Mouse (Mus musculus) gastrocnemius, adult 8-10 months (tissue): ENCODE data around the gene Knstrn. TPM values are rescaled to one million over a fixed set of nuclear protein-coding genes. Genes with fewer than 3 reads are reported as not detected.

Experiments used
- DNase-seq, 2 experiments: peaks; one replicate each; pipeline ENCODE4 v3.0.0; 2022; ENCODE audit warnings: low spot score in 2 of 2
- total RNA-seq, 4 experiments: library from RNA; stranded (reverse); gene quantifications; 2 replicates each; pipeline ENCODE4 v1.2.4; 2022

Gene Knstrn
- total RNA-seq, 4 experiments from 2014 or later, result 0.10 to 0.54 (median 0.44) TPM

DNA sequence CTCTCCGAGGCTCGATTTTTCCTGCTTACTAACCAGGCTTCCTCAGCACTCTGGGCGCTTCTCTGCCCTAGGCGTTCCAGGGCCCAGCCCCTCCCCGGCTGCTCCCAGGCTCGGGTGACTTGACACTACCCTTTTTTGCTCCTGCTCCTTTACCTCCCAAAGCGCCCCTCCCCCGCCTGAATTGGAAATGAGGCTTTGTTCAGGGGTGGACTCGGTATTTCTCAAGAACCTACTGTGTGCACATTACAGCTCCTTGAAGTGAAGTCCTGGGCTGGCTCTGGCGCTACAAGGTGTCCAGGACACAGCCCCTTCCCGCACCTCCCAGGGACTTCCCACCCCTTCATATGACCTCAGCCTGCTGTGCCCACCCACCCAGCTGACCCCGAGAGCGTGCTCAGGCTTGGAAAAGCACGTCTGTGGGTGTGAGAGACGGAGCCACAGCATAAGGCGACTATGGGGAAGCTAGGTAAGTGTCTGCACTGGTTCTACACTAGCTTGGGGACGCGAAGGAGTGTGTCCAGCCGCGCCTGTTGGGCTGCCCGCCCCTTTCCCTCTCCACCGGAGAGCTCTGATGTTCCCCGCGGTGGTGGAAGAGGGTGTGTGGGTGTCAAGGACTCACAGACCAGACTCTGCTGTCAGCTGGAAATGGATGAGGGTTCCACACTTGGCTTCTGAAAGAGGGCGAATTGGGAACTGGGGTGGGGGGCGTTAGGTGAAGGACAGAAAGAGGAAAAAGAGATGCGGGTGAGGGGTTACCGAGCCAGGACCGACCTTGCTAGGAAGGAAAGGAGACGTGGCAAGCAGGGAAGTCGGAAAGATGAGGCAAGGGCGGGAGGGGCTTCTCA, 86.4 kb downstream of the Knstrn start, which contains the start of gene Bahd1:
TSS of gene Bahd1 (plus strand) at position 397 of the 845 bp plus-strand sequence.
- DNase-seq, result no peak

DNA sequence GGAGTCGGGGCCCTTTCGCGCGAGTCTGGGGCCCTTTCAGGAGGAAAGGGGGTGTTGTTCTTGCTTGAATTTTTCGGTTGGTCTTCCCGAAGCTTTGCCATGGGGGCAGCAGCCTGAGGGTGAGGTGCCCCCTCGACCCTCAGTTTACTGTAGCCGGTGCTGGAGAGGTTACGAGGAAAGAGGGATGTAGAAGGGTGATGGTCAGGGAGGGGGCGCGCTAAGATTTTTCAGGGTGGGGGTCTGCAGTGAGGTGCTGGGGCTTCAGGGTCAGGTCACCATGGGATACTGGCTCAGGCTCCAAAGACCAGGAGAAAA, 87.0 kb downstream of the Knstrn start:
- no peak for DNase-seq

GRCm38 (mm10) chr2:118901175-118902031, 87.6 kb downstream of the Knstrn start:
- peak; percentile 94 to 95 for DNase-seq

- DNase-seq, result peak in 1 of 2 experiments; percentile 29
These were observed 88.5 kb downstream of the Knstrn start for GRCm38 (mm10) chr2:118902051-118903025.

- DNase-seq, result no peak
These were observed 89.5 kb downstream of the Knstrn start for GRCm38 (mm10) chr2:118903333-118903741.

Other genes with a start within 250 kb of the Knstrn start
- gene Bub1b, start 215.8 kb upstream of the Knstrn start, total RNA-seq, result under 1 TPM in 2 of 4 experiments, not detected in 2; 0.13 to 0.38 TPM
- not detected for gene Pak6, start 150.7 kb upstream of the Knstrn start, total RNA-seq
- not detected for gene Ankrd63, start 110.0 kb upstream of the Knstrn start, total RNA-seq
- gene Plcb2, start 85.6 kb upstream of the Knstrn start, total RNA-seq, result under 1 TPM in 3 of 4 experiments, not detected in 1; 0.15 to 0.27 (median 0.27) TPM
- gene Inafm2, start 68.2 kb upstream of the Knstrn start, total RNA-seq, result 1 to 10 TPM; 5.0 to 7.2 (median 5.2) TPM
- 10 to 100 TPM; 17.5 to 20.6 (median 18.4) TPM for gene Ccdc9b, start 51.3 kb upstream of the Knstrn start, total RNA-seq
- not detected for gene Phgr1, start 41.2 kb upstream of the Knstrn start, total RNA-seq
- under 1 TPM in 2 of 4 experiments, not detected in 2; 0.10 to 0.11 TPM for gene Disp2, start 34.3 kb upstream of the Knstrn start, total RNA-seq
- 100 to 1,000 TPM; 121 to 159 (median 140) TPM for gene Ivd, start 48.0 kb downstream of the Knstrn start, total RNA-seq
- 1 to 10 TPM; 4.6 to 7.1 (median 5.2) TPM for gene Bahd1, start 86.4 kb downstream of the Knstrn start, total RNA-seq
- gene Chst14, start 112.5 kb downstream of the Knstrn start, total RNA-seq, result 1 to 10 TPM; 1.0 to 2.3 (median 1.9) TPM
- gene Ccdc32, start 215.4 kb downstream of the Knstrn start, total RNA-seq, result 1 to 10 TPM; 2.9 to 5.4 (median 4.2) TPM
- 1 to 10 TPM; 2.7 to 3.5 (median 3.3) TPM for gene Rpusd2, start 220.8 kb downstream of the Knstrn start, total RNA-seq
- gene Knl1, start 233.1 kb downstream of the Knstrn start, total RNA-seq, result under 1 TPM in 3 of 4 experiments, not detected in 1; 0.07 to 0.36 (median 0.29) TPM